Mouse (Mus musculus): ENCODE results near the gene Gnptab.
A peak's percentile ranks its signal among the peaks of the same experiment; 100 is the strongest.

DNA sequence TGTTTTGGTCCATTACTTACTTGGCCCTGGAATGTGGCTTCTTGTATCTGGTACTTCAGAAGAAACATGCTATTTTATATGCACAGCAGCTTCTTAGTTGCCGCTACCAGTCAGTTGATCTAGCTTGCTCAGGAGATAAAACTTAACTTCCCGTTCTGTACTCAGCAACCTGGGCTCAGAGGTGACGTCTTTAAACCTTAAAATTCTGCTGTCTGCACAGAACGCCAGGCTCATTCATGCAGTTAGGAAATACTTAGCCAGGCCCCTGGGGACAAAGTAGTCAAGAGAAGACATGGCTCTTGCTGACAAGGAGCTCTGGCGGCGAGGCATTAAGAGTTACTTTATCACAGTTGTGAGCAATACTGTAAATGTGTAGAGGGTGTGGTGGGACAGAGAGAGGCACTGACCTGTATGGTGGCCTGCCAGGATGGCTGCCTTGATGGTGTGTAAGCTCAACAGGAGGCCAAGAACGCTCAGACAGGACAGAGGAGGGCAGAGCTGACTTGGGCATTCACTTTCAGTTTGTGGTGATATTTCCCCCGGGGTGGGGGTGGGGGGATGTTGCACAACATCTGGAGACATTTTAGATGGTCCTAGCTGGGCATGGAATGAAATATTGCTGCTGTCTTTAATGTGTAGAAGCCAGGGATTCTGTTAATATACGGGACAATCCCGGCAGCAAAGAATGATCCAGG is 11.3 kb downstream of the Gnptab start:
- no peak for TF ChIP-seq MAX (IDR thresholded peaks at IDR 0.05; ENCODE audit: low read depth)
- no peak for TF ChIP-seq POLR2A (IDR thresholded peaks at IDR 0.05; ENCODE audit: insufficient read length, low read depth)
- TF ChIP-seq TCF12 (IDR thresholded peaks at IDR 0.05; ENCODE audit: insufficient read depth, poor library complexity, severe bottlenecking), result no peak
- TF ChIP-seq E2F4 (IDR thresholded peaks at IDR 0.05; ENCODE audit: insufficient read depth), result no peak
- no peak for TF ChIP-seq TCF3 (IDR thresholded peaks at IDR 0.05; ENCODE audit: insufficient read length, low read depth)
- TF ChIP-seq CEBPB (IDR thresholded peaks at IDR 0.05; ENCODE audit: insufficient read depth, poor library complexity, severe bottlenecking), result peak; percentile 51; the same call in 1 of the 2 replicates
- no peak for TF ChIP-seq POLR2AphosphoS2 (IDR thresholded peaks at IDR 0.05; ENCODE audit: insufficient read length, low read depth)
- no peak for TF ChIP-seq USF1 (IDR thresholded peaks at IDR 0.05; ENCODE audit: low read depth)
- no peak for TF ChIP-seq REST (IDR thresholded peaks at IDR 0.05; ENCODE audit: insufficient read depth, insufficient read length)
- TF ChIP-seq SRF (IDR thresholded peaks at IDR 0.05; ENCODE audit: control insufficient read depth, insufficient read length, low read depth), result no peak

Data from myocyte (in vitro differentiated cells).